Mouse (Mus musculus) brain, embryonic 18.5 days (tissue): ENCODE data around the gene Icos.

Experiments
- DNase-seq: peaks from one replicate; pipeline ENCODE4 v3.0.0-alpha.2; 2012; ENCODE audit warnings: low read depth, low spot score

The Icos gene

GRCm38 (mm10) chr1:61038223-61038622 is 60.5 kb downstream of the Icos start:
- no peak for DNase-seq

GRCm38 (mm10) chr1:61039310-61039709 is 61.6 kb downstream of the Icos start:
- no peak for DNase-seq

GRCm38 (mm10) chr1:61040401-61040800 is 62.7 kb downstream of the Icos start:
- DNase-seq, result no peak

GRCm38 (mm10) chr1:61042842-61043241 is 65.1 kb downstream of the Icos start:
- no peak for DNase-seq

GRCm38 (mm10) chr1:61046055-61046705 is 68.5 kb downstream of the Icos start:
- DNase-seq, result no peak

GRCm38 (mm10) chr1:61047336-61047735 is 69.6 kb downstream of the Icos start:
- no peak for DNase-seq
